Mouse (Mus musculus): Measurements from ENCODE around the gene Matk. TPM values are rescaled to one million over a fixed set of nuclear protein-coding genes. Genes with fewer than 3 reads are reported as not detected.
A peak's percentile ranks its signal among the peaks of the same experiment; 100 is the strongest.

Matk gene
- polyA plus RNA-seq, 1 experiment from 2014 or later = 2.6 TPM

DNA sequence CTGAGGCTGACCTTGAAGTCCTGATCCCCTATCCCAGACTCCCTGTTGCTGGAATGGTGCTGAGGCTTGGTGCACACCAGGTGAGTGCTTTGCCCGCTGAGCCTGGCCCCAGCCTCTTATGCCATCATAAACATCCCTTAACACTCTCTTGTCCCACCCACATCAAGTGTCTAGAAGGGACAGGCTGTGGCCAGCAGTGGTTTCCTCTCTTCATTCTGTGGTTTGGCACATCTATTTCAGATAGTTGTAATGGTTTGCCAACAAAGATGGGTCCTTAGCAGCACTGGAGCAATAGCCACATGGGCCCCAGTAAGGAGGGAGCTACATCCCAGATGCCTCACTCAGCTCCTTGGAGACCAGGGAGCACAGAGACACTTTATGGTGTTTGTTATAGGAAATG lies 2.2 kb downstream of the Matk start:
- no peaks in the 10 kb centered on the region for H3K9me3 ChIP-seq (ENCODE audit: control insufficient read depth, low read length)
- peaks cover 13% of the 10 kb centered on the region for H3K4me1 ChIP-seq (replicated peaks; ENCODE audit: control insufficient read depth, insufficient read depth, low read length)
- no peak overlapping the region for H3K9ac ChIP-seq (ENCODE audit: low read length)
- no peak overlapping the region for H3K27ac ChIP-seq (ENCODE audit: low read depth, low read length)
- no peak overlapping the region for H3K4me3 ChIP-seq (ENCODE audit: low read depth, low read length)
- peaks cover 50% of the 10 kb centered on the region for H3K27me3 ChIP-seq (ENCODE audit: control insufficient read depth, insufficient read depth, low read length)
- ATAC-seq (replicated peaks; ENCODE audit: low FRiP score) (no peak), DNase-seq (ENCODE audit: low spot score) (no peak)
- no peaks in the 10 kb centered on the region for H3K36me3 ChIP-seq (ENCODE audit: control insufficient read depth, insufficient read depth, low read length)
- 76% methylated on average over 1 of the region's 1 CpGs for WGBS
- no peak overlapping the region for H3K4me2 ChIP-seq (ENCODE audit: low read depth, low read length, severe bottlenecking)

DNA sequence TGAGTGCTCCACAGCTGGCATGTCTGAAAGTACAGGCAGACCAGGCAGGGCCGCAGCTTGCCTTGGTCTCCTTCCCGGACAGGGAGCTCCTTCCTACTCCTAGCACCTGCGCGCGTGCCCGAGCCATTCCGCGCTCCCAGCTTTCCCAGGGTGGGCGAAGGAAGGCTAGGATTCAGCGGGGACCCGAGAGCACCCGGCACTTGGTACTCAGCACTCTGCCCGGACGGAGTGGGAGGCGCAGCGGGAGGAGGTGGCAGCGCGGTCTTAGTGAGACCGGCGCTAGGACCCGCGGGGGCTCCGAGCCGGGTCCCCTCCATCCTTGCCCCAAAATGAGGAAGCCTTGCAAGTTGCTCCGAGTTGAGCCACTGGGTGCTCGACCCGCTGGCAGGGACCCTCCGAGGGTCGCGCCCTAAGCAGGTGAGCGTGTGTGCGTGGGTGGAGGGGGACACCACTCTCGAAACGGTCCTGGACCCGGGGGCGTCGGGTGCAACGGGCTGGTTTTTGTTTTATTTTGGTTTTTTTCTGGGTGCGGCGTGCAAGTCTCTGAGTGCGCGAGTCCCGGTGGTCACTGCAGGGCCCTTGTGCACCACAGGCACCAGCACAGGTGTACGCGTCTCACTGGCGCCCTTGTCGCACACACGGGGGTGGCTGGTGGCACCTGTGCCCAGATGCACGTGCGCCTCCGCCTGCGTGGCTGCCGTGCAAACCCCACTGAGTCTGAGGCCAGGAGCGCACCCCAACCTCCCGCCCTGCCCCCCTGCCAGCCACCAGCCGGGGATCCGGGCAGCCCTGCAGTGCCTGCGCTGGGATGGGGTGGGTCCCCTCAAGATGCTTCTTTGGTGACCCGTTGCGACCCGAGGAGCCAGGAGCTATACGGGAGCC lies 4.7 kb downstream of the Matk start:
- WGBS = under 1% methylated on average over 62 of the region's 62 CpGs
- no peak for ATAC-seq (replicated peaks; ENCODE audit: low FRiP score)
- no peaks in the 10 kb centered on the region for H3K9me3 ChIP-seq (ENCODE audit: control insufficient read depth, low read length)

DNA sequence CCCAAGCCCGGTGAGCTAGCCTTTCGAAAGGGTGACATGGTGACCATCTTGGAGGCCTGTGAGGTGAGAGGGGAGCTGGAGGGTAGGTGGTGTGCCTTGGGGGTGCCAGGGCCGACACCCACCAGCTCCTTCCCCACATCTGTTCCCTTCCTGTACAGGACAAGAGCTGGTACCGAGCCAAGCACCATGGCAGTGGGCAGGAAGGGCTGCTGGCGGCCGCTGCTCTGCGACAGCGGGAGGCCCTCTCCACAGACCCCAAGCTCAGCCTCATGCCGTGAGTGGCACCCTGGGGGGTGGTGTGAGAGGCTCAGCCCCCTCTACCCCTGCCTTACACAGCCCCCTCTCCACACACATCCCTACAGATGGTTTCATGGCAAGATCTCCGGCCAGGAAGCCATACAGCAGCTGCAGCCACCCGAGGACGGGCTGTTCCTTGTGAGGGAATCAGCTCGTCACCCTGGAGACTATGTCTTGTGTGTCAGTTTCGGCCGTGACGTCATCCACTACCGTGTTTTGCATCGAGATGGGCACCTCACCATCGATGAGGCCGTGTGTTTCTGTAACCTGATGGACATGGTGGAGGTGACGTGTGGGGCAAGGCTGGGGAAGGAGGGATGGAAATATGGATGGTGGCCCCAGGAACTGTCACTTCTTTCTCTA lies 6.6 kb downstream of the Matk start:
- ATAC-seq (replicated peaks; ENCODE audit: low FRiP score) (0 out of 2 replicates have a peak, but pooled peaks have one; percentile 20), DNase-seq (ENCODE audit: low spot score) (no peak)
- WGBS = 56% methylated on average over 21 of the region's 21 CpGs
- Histone ChIP-seq H3K27ac (ENCODE audit: low read depth, low read length) (no peak overlapping the region), H3K4me1 (replicated peaks; ENCODE audit: control insufficient read depth, insufficient read depth, low read length) (peaks cover 9% of the 10 kb centered on the region), H3K4me3 (ENCODE audit: low read depth, low read length) (no peak overlapping the region), H3K4me2 (ENCODE audit: low read depth, low read length, severe bottlenecking) (no peak overlapping the region), H3K27me3 (ENCODE audit: control insufficient read depth, insufficient read depth, low read length) (peaks cover 31% of the 10 kb centered on the region), H3K36me3 (ENCODE audit: control insufficient read depth, insufficient read depth, low read length) (no peaks in the 10 kb centered on the region), H3K9me3 (ENCODE audit: control insufficient read depth, low read length) (no peaks in the 10 kb centered on the region), H3K9ac (ENCODE audit: low read length) (no peak overlapping the region)

More for the DNA sequence above, 4.7 kb downstream of the Matk start:
- Histone ChIP-seq H3K36me3 (ENCODE audit: control insufficient read depth, insufficient read depth, low read length) (no peaks in the 10 kb centered on the region), H3K27me3 (ENCODE audit: control insufficient read depth, insufficient read depth, low read length) (peaks cover 40% of the 10 kb centered on the region), H3K4me2 (ENCODE audit: low read depth, low read length, severe bottlenecking) (peak overlapping the region; percentile 72), H3K4me3 (ENCODE audit: low read depth, low read length) (peak overlapping the region; percentile 40), H3K27ac (ENCODE audit: low read depth, low read length) (no peak overlapping the region), H3K4me1 (replicated peaks; ENCODE audit: control insufficient read depth, insufficient read depth, low read length) (peaks cover 13% of the 10 kb centered on the region), H3K9ac (ENCODE audit: low read length) (peak overlapping the region; percentile 55)
- DNase-seq (ENCODE audit: low spot score) = peak; percentile 74

DNA sequence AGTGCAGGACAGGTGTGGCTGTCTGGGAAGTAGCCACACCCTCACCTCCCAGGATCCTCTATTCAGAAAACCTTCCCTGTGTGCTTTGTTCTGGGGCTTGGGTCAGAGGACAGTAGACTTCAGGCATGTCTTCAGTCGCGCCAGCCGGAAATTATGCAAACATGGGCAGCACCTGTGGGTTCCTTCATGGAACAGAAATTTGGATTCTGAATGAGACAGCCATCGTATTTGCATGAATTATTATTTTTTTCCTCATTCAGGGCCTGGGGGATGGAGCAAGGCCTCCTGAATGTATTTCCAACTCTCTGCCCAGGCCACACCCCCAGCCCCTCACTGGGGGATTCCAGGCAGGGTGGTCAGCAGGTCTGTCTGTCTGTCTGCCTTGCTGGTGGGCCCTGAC lies 8.3 kb downstream of the Matk start:
- Histone ChIP-seq H3K4me3 (ENCODE audit: low read depth, low read length) (no peak overlapping the region), H3K27ac (ENCODE audit: low read depth, low read length) (no peak overlapping the region), H3K27me3 (ENCODE audit: control insufficient read depth, insufficient read depth, low read length) (peaks cover 31% of the 10 kb centered on the region), H3K36me3 (ENCODE audit: control insufficient read depth, insufficient read depth, low read length) (peaks cover 2% of the 10 kb centered on the region; the same call in 1 of the 2 replicates), H3K4me2 (ENCODE audit: low read depth, low read length, severe bottlenecking) (no peak overlapping the region), H3K4me1 (replicated peaks; ENCODE audit: control insufficient read depth, insufficient read depth, low read length) (peaks cover 14% of the 10 kb centered on the region), H3K9me3 (ENCODE audit: control insufficient read depth, low read length) (no peaks in the 10 kb centered on the region), H3K9ac (ENCODE audit: low read length) (no peak overlapping the region)
- WGBS = 80% methylated on average over 4 of the region's 4 CpGs
- DNase-seq (ENCODE audit: low spot score) (no peak), ATAC-seq (replicated peaks; ENCODE audit: low FRiP score) (no peak)

DNA sequence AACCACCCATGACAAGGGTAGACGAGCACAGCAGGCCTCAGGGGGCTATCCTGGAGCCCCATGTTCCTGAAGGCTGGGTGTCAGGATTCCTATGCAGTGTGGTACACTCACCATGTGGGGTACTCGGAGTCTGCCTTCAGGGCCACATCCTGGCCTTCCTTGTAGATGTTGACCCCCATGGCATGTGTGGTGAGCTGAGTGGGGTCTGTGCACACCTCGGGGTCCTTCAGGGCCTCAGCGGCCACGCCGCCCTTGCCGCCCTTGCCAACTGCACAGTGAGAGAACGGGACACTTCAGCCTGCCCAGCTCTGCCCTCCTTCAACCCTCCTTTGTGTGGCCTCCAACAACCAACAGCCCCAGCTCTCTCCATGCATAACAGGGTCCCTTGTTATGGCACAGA lies 12.8 kb downstream of the Matk start:
- 95% methylated on average over 8 of the region's 8 CpGs for WGBS
- peak overlapping the region; percentile 52; the same call in 1 of the 2 replicates for H3K4me2 ChIP-seq (ENCODE audit: low read depth, low read length, severe bottlenecking)

DNA sequence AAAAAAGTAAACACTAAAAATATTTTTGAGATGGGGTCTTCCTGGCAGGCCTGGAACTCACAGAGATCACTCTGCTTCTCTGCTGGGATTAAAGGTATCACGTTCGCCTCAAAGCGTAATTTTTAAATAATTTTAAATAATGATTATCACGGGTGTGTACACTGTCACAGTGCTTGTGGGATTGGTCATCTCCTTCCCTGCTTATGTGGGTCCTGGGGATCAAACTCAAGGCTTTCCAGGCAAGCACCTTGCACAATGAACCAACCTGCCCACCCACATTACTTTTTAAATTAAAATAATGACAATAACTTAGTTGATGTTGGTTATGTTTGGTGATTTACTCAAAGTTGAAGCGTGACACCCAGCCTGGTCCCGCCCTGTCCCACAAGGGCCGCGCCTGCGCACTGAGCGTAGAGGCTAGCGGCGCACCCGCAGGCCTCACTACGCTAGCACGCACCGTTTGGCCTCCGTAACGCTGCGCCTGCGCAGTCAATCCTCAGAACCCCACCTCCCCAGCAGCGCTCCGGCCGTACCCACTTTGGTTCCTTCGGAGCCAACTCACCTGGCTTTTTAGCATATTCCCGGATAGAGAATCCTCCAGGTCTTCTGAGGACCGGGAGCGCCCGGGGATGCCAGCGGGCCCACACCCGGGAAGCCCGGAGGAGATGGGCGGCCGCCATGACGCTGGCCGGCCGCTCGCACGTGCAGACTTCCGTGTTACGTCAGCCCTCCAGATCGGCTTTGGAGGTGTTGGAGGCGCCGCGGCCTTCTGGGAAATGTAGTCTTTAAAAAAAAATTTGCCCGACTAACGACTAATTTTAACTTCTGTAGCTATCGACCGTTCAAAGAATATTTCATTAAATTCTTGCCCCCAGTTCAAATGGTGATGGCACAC lies 13.7 kb downstream of the Matk start, which contains the start of the genes Mrpl54 and Apba3:
Gene Mrpl54 (minus strand): TSS at position 724 of the 895 bp plus-strand sequence.
Gene Apba3 (plus strand): TSS at position 750 of the 895 bp plus-strand sequence.
- peaks cover 9% of the 10 kb centered on the region; the same call in 1 of the 2 replicates for H3K4me1 ChIP-seq (replicated peaks; ENCODE audit: control insufficient read depth, insufficient read depth, low read length)
- peak within 1 kb of the TSS; percentile 52 for H3K4me2 ChIP-seq (ENCODE audit: low read depth, low read length, severe bottlenecking)
- peak; percentile 91 for ATAC-seq (replicated peaks; ENCODE audit: low FRiP score)
- H3K36me3 ChIP-seq (ENCODE audit: control insufficient read depth, insufficient read depth, low read length) = peaks cover 6% of the 10 kb centered on the region; the same call in 1 of the 2 replicates
- H3K9me3 ChIP-seq (ENCODE audit: control insufficient read depth, low read length) = no peaks in the 10 kb centered on the region
- peak within 1 kb of the TSS; percentile 50; the same call in 1 of the 2 replicates for H3K27ac ChIP-seq (ENCODE audit: low read depth, low read length)
- H3K9ac ChIP-seq (ENCODE audit: low read length) = peak within 1 kb of the TSS; percentile 85
- DNase-seq (ENCODE audit: low spot score) = peak; percentile 97
- WGBS = under 1% methylated on average over 48 of the region's 48 CpGs
- H3K4me3 ChIP-seq (ENCODE audit: low read depth, low read length) = peak within 1 kb of the TSS; percentile 67
- no peaks in the 10 kb centered on the region for H3K27me3 ChIP-seq (ENCODE audit: control insufficient read depth, insufficient read depth, low read length)

More for the DNA sequence above, 12.8 kb downstream of the Matk start:
- H3K4me1 ChIP-seq (replicated peaks; ENCODE audit: control insufficient read depth, insufficient read depth, low read length) = peaks cover 9% of the 10 kb centered on the region; the same call in 1 of the 2 replicates
- H3K4me3 ChIP-seq (ENCODE audit: low read depth, low read length) = no peak overlapping the region
- no peak overlapping the region for H3K27ac ChIP-seq (ENCODE audit: low read depth, low read length)
- no peaks in the 10 kb centered on the region for H3K27me3 ChIP-seq (ENCODE audit: control insufficient read depth, insufficient read depth, low read length)
- H3K36me3 ChIP-seq (ENCODE audit: control insufficient read depth, insufficient read depth, low read length) = peaks cover 2% of the 10 kb centered on the region; the same call in 1 of the 2 replicates
- DNase-seq (ENCODE audit: low spot score) (no peak), ATAC-seq (replicated peaks; ENCODE audit: low FRiP score) (no peak)
- H3K9me3 ChIP-seq (ENCODE audit: control insufficient read depth, low read length) = no peaks in the 10 kb centered on the region
- peak overlapping the region; percentile 33; the same call in 1 of the 2 replicates for H3K9ac ChIP-seq (ENCODE audit: low read length)

DNA sequence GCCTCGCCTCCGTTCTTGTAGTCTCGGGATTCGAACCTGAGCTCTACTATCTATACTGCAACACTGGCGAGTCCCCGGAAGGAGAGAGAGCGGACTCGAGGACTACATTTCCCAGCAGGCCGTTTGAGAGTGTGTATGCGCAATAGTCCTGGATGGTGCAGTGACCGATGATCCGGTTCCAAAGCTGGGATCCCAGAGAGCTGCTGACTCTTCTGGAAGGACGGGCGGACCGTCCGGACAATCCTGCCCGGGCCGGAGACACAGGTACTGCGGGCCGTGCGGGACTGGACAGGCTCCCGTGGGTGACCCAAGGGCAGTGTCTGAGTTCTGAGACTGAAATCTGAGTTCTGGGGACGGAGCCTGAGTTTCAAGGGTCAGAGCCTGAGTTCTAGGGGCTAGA lies 15.3 kb downstream of the Matk start:
- Histone ChIP-seq H3K4me2 (ENCODE audit: low read depth, low read length, severe bottlenecking) (peak overlapping the region; percentile 78), H3K27me3 (ENCODE audit: control insufficient read depth, insufficient read depth, low read length) (no peaks in the 10 kb centered on the region), H3K27ac (ENCODE audit: low read depth, low read length) (no peak overlapping the region), H3K36me3 (ENCODE audit: control insufficient read depth, insufficient read depth, low read length) (peaks cover 6% of the 10 kb centered on the region; the same call in 1 of the 2 replicates), H3K4me1 (replicated peaks; ENCODE audit: control insufficient read depth, insufficient read depth, low read length) (peaks cover 9% of the 10 kb centered on the region; the same call in 1 of the 2 replicates), H3K9me3 (ENCODE audit: control insufficient read depth, low read length) (no peaks in the 10 kb centered on the region), H3K4me3 (ENCODE audit: low read depth, low read length) (peak overlapping the region; percentile 68), H3K9ac (ENCODE audit: low read length) (peak overlapping the region; percentile 76)
- 4% methylated on average over 23 of the region's 23 CpGs for WGBS
- peak; percentile 48 for ATAC-seq (replicated peaks; ENCODE audit: low FRiP score)
- peak; percentile 83 for DNase-seq (ENCODE audit: low spot score)
